Mouse (Mus musculus) left cerebral cortex, postnatal 14 days (tissue): ENCODE results near the gene Cript. TPM values are rescaled to one million over a fixed set of nuclear protein-coding genes. Genes with fewer than 3 reads are reported as not detected.

Experiments used
- DNase-seq, 2 experiments: peaks; one replicate each; pipeline ENCODE4 v3.0.0; 2021 to 2022; ENCODE audit warnings: low spot score in 2 of 2, mixed read lengths in 1 of 2
- intact Hi-C: fragments of 180-260 bp; cut with DNase I; formaldehyde crosslinking; loops from one replicate; pipeline ENCODE4 v1.15.1; 2025
- long read RNA-seq, 2 experiments: library from polyadenylated mRNA; stranded (forward); transcript quantifications; one replicate each; pipeline ENCODE4 v2.0.0; 2021
- total RNA-seq, 2 experiments: library from RNA; stranded (reverse); gene quantifications; 2 replicates each; pipeline ENCODE4 v1.2.3; 2021

The Cript gene
- total RNA-seq: 10 to 100 TPM; 58.6 to 61.3 TPM
- long read RNA-seq, experiment 1, transcript Cript-201 (5 exons, 1,184 nt): major isoform, 105 of 162 reads
- long read RNA-seq, experiment 1, partial matches to known transcripts: 7 of 162 reads
- long read RNA-seq, experiment 1, other reads (novel, unspliced or antisense): 48 of 162 reads
- long read RNA-seq, experiment 2, transcript Cript-201 (5 exons, 1,184 nt): major isoform, 79 of 128 reads
- long read RNA-seq, experiment 2, partial matches to known transcripts: 8 of 128 reads
- long read RNA-seq, experiment 2, other reads (novel, unspliced or antisense): 38 of 128 reads

DNA sequence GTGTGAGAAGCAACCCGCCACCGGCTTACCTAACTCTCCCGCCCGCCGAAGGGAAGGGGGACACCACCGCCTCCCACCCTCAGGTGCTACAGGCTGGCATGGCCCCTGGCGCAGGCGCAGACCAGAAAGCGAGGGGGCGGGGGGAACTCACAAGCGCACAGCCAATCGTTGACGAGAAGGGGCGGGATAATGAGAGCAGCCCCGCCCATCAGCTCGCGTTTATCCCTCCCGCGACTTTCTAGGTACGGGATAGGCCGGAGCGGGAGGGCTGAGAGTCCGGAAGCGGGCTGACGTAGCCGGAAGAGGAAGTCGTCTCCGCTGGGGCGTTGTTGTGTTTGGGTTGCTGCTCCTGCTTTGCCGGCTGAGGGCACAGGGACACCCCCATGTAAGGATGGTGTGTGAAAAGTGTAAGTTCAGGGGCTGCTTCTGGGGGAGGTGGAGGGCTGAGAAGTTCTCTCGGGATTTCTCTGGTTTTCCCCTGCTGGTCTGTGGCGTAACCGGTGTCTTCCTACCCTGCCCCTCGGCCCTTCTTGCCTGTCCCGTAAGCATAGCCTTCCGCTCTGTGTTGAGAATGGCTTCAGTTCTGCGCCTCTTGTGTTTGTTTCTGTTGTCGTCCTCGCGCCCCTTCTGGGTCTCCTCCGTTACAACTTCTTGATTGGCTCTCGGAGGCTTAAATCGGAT is at the start of gene Cript, which contains the start of gene Pigf:
Gene Cript (plus strand): TSS at position 282 of the 681 bp plus-strand sequence.
Gene Pigf (minus strand): TSS at position 138 of the 681 bp plus-strand sequence.
- peak; percentile 99 for DNase-seq
- intact Hi-C loops: loop anchor here (10.0 kb wide), 1 partner anchor 61 kb away; the partner anchor contains the start of gene Rhoq

DNA sequence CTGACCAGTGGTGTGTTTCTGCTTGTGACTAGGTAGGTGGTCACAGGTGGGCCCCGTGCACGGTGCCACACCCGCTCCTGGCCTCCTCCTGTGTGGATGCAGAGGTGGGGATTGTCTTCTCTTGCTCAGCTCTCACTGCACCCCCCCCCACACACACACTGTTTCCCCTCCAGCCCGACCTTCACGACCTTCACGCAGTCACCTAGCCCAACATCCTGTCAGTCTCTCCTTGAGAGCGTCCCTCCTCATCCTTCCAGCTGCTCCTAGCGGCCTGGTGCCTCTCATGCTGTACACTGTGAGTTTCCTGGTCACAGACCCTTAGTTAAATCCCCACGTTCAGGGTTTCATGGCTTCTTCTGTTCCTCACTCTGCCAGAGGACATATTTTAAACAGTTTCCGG is 49.0 kb upstream of the Cript start:
- DNase-seq: no peak
- intact Hi-C loops: no loop called here

DNA sequence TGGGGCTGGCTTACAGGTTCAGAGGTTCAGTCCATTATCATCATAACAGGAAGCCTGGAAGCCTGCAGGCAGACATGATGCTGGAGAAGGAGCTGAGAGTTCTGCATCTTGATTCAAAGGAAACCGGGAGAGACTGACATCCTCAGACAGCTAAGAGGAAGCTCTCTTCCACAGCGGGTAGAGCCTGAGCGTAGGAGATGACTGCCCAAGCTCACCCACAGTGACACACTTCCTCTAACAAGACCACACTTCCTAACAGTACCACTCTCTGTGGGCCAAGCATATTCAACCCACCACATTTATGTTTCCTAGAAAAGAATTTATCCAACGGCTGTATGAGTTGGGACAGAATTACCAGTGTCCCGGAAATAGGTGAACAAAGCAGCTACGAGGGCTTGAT is 46.9 kb upstream of the Cript start:
- intact Hi-C loops: no loop called here
- DNase-seq: no peak

DNA sequence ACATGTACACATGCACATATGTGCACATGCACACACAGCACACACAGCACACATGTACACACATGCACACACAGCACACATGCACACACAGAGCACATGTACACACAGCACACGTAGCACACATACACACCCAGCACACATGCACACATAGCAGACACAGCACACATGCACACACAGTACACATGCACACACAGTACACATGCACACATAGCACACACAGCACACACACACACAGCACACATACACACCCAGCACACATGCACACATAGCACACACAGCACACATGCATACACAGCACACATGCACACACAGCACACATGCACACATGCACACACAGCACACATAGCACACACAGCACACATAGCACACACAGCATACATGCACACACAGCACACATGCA is 44.1 kb upstream of the Cript start:
- no peak for DNase-seq
- intact Hi-C loops: no loop called here

DNA sequence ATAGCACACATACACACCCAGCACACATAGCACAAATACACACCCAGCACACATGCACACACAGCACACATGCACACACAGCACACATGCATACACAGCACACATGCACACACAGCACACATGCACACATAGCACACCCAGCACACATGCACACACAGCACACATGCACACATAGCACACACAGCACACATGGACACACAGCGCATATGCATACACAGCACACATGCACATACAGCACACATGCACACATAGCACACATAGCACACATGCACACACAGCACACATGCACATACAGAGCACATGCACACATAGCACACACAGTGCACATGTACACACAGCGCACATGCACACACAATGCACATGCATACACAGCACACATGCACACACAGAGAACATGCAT is 43.6 kb upstream of the Cript start:
- DNase-seq: no peak
- intact Hi-C loops: no loop called here

DNA sequence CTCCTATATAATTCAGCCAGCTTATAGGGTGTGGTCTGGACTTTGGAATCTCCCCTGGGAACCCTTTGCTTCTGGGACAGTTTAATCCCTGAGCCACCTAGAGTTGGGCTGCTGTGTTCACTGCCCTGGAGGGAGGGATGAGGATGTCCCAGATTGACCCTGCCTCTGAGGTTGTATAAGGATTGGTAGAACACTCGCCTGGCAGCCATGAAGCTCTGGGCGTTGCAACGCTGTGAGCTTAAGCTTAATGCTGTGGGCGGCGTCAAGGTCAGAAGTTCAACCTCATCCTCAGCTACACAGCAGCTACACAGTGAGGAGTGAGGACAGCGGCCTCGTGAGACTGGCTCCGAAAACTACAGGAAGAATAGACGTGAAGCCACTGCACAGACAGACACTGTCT is 42.9 kb upstream of the Cript start:
- intact Hi-C loops: no loop called here
- DNase-seq: no peak

DNA sequence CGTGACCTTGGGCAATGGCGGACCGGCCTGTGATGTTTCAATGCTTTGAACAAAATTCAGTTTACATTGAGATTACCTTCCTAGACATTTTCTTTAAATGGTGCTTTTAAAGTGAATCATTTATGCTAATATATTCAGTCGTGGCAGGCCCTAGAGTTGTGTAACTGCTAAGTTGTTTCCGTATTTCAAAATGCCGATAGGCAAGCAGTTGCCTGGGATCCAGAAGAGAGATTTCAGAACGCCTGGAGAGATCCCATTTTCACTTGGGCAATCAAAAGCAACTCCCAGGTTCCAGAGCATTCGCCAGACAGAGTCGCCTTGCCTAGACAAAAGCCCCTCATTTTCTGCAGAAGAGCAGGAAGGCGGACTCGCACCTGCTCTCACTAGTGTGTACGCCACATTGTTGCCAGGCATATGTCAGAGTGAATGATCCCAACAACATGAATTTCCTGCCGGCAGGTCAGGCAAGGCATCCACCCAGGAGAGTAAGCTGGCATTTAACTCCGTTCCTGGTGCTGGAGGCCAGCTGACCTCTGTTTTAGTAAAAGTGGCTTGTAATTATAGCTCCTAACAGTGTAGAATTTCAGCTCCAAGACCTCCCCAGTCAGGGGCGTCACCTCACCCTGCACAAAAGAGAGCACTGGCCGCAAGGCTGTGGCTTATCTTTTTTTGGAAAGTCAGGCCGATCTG is 38.8 kb upstream of the Cript start:
- DNase-seq: no peak
- intact Hi-C loops: no loop called here

DNA sequence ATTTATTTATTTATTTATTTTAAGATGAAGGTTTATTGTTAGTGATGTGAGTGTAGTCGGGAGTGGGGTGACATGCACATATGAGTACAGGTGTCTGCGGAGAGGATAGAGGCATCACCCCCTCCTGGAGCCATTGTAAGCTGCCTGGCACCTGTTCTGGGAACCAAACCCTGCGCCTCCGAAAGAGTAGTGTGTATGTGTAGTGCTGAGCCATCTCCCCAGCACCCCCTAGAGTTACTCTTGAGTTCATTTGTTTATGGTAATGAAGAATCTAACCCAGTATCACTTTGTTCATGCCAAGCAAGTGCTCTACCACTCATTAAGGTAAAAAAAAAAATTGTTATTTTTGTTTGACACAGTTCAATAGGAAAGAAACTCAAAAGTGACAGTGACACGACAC is 37.2 kb upstream of the Cript start:
- intact Hi-C loops: no loop called here
- DNase-seq: no peak

DNA sequence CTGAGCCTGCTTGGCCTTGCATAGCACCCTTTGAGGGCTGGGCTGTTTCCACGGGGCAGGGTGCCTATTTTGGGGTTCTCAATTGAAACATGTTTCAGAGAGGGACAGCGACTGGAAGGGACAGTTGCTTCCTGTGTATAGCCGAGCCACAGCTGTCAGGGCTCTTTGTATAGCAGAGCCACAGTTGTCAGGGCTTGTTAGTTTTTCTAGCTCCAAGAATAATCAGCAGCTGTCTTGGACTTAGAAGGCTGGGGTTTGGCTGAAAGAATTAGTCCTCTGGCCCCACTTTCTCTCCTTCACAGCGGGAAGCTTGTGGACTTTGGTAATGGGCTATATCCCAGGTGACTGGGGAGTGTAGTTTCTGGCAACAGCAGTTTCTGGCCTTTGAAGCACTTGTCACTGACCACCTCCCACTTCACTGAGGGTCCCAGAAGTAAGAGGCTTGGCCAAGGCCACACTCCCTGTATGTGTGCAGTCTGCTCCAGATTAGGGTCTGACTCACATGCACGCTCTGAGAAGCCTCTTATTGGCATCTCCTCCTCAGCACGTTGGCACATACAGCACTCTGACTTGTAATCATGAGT is 36.7 kb upstream of the Cript start:
- intact Hi-C loops: no loop called here
- DNase-seq: no peak

DNA sequence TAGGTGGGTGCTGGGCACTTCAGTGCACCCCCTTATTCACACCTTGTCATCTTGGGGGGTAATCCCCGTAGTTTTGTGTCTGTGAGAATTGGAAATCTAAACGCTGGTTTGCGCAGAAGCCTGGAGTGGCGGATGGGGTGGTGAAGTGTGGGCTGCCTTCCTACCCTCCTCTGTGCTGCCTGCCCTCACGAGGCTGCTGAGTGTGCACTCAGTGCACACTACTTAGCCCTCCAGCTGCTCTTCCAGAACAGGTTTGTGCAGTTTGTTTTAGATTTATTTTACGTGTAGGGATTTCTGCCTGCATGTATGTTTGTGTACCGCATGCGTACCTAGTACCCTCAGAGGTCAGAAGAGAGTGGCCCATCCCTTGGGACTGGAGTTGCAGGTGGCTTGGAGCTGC is 34.0 kb upstream of the Cript start:
- intact Hi-C loops: no loop called here
- DNase-seq: no peak

DNA sequence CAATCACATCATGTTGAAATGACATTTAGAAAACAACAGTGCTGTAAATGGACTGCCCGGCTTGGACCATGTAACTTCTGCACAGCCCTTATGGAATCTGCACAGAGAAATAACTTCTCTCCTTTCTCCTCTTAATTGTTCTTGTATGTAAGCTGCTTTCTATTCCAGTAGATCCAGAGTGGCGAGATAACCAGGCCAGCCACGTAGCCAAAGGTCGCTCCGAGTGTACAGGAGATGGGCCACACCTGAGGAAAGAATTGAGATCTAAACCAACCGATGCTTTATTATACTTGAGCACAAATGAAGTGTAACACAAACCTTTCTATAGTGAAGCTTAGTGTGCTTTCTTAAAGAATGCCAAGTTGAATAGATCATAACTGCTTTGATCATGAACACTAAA is 28.0 kb upstream of the Cript start:
- DNase-seq: no peak
- intact Hi-C loops: no loop called here

DNA sequence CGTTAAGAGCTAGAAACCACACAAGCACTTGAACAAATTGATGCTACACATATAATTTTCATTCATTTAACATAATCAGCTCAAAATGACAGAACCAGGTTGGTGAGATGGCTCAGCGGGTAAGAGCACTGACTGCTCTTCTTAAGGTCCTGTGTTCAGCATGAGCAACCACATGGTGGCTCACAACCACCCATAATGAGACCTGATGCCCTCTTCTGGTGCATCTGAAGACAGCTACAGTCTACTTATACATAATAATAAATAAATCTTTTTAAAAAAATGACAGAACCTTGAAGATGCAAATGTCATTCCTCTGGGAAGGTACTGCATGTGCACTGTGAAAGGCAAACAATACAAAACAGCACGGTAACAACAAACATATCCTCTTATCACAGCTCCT is 16.4 kb upstream of the Cript start:
- intact Hi-C loops: no loop called here

DNA sequence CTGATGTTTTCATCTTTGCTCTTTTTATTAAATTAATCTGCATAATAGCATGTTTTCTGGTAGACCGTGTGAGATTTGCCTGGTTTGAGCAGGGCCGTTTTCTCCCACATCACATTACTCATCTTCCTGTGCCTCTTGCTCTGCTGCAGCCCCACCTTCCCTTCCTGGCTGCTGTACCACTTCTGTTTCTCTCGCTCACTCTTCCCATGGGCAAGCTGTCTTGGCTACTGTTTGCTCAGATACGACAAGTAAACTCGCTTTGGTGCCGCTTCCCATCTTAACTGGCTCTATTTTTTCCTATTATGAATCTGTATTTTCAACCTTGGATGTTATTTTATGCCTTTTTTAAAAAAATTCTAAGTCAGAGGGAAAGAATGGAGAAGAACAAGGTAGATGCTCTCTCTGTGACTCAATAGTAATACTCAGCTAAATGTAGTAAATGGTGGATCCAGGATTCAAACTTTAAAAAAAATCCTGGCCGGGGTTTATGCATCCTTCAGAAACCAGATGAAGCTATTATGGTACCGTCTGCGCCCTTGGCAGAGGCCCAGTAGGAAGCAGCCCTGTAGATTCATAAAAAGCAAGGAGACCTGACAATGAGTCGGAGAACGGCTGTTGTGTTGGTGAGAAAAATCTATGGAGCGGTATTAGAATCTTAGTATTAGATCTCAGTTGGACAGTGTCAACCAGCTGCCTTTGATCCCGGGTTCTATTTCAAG is 13.9 kb upstream of the Cript start:
- intact Hi-C loops: no loop called here
- DNase-seq: peak; percentile 74 to 90

More for the DNA sequence above, 16.4 kb upstream of the Cript start:
- no peak for DNase-seq

DNA sequence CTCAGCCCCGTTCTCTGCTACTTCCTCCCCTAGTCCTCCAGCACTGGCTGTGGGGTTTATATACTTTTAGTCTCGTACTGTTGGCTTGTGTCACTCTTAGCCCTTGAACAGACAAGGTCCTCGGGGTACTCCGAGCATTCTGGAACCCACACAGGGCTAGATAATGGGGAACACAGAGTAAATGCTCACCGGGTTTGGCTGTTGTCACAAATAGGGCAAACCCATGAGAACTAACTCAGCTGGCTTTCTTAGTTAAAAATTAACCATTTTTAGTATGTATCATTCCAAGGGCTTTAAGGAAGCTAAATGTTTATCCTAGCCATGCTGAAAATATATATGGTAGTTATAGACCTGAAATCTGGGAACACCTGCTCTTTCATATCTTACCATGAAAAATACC is 5.7 kb upstream of the Cript start:
- no peak for DNase-seq
- intact Hi-C loops: loop anchor here (10.0 kb wide), 1 partner anchor 55 kb away; the partner anchor contains the start of gene Rhoq

DNA sequence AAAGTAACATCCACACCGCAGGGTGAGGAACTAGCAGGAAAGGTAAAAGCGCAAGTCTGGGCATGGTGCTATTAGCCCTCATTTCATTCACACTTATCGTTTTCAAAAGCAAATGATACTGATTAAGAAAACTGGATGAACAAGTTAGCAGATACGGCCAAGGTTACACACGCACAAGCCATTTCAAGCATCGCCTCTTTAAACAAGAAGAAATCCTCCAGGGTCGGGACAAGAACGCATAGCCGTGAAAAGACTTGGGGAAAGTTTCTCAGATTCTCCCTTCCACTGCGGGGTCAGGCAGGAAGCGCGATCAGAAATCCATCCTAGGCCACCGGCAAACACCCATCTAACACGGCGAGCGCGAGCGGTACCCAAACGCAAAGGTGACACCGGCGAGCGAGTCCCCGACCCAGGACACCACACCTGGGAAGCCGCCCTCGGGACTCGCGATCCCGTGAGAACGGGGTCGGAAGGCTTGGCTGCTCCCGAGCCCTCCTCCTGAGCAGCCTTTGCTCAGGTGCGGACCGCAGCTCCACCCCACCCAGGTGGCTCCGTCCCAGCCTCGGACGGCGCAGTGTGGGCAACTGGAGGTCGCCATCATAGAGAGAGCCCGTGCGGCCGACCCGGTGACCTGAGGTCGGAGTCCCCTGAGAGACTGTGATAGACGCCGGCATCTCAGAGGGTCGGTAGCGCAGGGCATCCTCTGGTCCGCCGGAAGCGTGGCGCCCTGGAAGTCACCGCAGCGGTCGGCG is 683 bp upstream of the Cript start:
- no peak for DNase-seq
- intact Hi-C loops: loop anchor here (10.0 kb wide), 1 partner anchor 60 kb away; the partner anchor contains the start of gene Rhoq

DNA sequence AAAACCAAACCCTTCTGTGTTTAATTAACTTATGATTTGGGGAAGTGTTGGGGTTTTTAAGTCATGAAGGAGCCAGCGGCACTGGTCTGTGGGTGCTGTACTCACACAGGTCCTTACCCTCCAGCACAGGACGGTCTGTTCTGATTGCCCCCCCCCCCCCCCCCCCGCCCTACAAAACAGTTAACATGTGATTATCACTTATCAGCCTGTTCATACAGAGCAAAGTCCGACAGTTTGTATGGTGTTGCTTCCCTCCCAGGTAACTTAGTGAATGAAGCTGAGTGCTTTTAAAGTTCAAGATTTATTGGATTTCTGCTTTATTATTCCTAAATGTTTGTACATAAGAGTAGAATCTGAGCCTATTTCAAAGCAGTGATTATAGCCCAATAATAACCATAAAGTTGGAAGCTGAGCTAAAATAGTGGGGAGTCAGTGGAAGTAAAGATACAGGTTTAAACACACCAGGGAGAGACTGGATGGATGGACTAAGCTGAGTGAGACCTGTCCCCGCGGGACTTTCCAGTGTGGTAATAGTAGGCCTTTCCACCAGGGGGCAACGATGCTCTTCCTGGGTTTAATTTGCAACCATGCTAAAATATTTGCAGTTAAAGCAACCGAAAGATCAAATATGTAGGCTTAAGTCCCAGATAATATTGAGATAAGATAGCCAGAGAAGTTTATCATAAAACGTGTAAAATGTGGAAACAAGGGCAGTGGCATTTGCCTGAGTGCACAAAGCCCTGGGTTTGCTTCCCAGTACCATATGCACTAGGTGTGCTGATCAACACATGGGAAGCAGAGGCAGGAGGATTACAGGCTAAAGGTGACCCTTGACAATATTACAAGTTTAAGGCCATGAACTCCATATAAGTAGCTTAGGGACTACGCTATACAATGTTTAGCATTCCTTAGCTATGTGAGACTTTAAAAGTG is 11.1 kb downstream of the Cript start:
- intact Hi-C loops: loop anchor here (2.0 kb wide), 1 partner anchor 212 kb away; no protein-coding TSS in a partner anchor

DNA sequence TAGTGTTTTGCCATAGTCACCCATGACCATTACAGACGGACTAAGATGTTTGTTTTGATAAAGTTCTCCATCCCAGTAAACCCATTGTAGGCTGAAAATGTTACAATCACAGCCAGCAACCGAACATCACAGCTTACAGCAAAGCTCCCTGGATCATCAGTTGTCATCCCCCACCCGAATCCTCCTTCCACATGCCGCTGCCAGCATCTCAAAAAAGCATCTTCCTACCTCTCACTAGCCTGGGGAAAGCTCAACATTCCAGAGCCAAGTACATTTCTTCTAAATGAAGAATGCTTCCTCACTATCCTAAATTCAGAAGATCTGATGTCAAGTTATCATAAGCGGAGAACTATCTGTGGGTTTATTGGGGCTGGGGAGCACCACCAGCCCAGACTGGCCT is 13.1 kb downstream of the Cript start:
- DNase-seq: peak; percentile 36 to 43
- intact Hi-C loops: no loop called here

More for the DNA sequence above, 11.1 kb downstream of the Cript start:
- DNase-seq: no peak
